Mouse (Mus musculus) liver, embryonic 14.5 days (tissue): ENCODE measurements around the gene Gnat3. TPM values are rescaled to one million over a fixed set of nuclear protein-coding genes. Genes with fewer than 3 reads are reported as not detected.

Experiments
- ATAC-seq: fragments of 200-750 bp; cut with Nextera tagmentation; 2 replicates; pipeline ENCODE4 v1.8.0; 2017; ENCODE audit warnings: moderate number of reproducible peaks, mild to moderate bottlenecking, moderate library complexity; ENCODE audit not compliant: insufficient read depth
- DNase-seq, 3 experiments: peaks; one replicate each; pipeline ENCODE4 v3.0.0-alpha.2; 2012 to 2013; ENCODE audit warnings: low read depth in 3 of 3, low spot score in 3 of 3
- H3K27ac ChIP-seq: fragments of 300-500 bp; sonication (generic); 2 replicates; pipeline ENCODE4 v1.5.1; 2014; ENCODE audit warnings: moderate library complexity, mild to moderate bottlenecking, control low read depth, inconsistent platforms
- H3K27me3 ChIP-seq: fragments of 300-500 bp; sonication (generic); 2 replicates; pipeline ENCODE4 v1.6.1; 2014; ENCODE audit warnings: mild to moderate bottlenecking, low read length, moderate library complexity; ENCODE audit not compliant: control insufficient read depth, insufficient read depth
- H3K36me3 ChIP-seq: fragments of 300-500 bp; sonication (generic); replicated peaks from 2 replicates; pipeline ENCODE4 v1.6.1; 2014; ENCODE audit warnings: low read depth; ENCODE audit not compliant: control insufficient read depth, insufficient read depth
- H3K4me1 ChIP-seq, 2 experiments: fragments of 200-500 bp in 1 of 2; fragments of 300-500 bp in 1 of 2; sonication (generic) in 1 of 2; replicated peaks; 2 replicates each; pipeline ENCODE4 v1.6.1; 2012 to 2014; ENCODE audit warnings: antibody characterized with exemption in 1 of 2, inconsistent platforms in 1 of 2, low read length in 1 of 2; ENCODE audit not compliant: control insufficient read depth in 2 of 2, insufficient read depth in 2 of 2
- H3K4me2 ChIP-seq: fragments of 300-500 bp; sonication (generic); 2 replicates; pipeline ENCODE4 v1.6.1; 2014; ENCODE audit warnings: low read depth, mild to moderate bottlenecking, control low read depth, moderate library complexity
- H3K4me3 ChIP-seq, 2 experiments: fragments of 200-500 bp in 1 of 2; fragments of 300-500 bp in 1 of 2; sonication (generic) in 1 of 2; 2 replicates each; pipeline ENCODE4 v1.5.1; 2012 to 2014; ENCODE audit warnings: low read depth in 2 of 2, low read length in 2 of 2, mild to moderate bottlenecking in 2 of 2, control low read depth in 1 of 2, inconsistent platforms in 1 of 2, moderate library complexity in 1 of 2; ENCODE audit not compliant: insufficient read depth in 1 of 2
- H3K9ac ChIP-seq: fragments of 300-500 bp; sonication (generic); replicated peaks from 2 replicates; pipeline ENCODE4 v1.6.1; 2014; ENCODE audit warnings: mild to moderate bottlenecking, control low read depth, moderate library complexity
- H3K9me3 ChIP-seq: fragments of 300-500 bp; sonication (generic); 2 replicates; pipeline ENCODE4 v1.6.1; 2016; ENCODE audit warnings: low read length, mixed read lengths; ENCODE audit not compliant: control insufficient read depth
- CTCF ChIP-seq: IDR thresholded peaks from 2 replicates; pipeline ENCODE4 v1.5.1; 2016; ENCODE audit warnings: antibody characterized with exemption, low read depth, control low read depth
- EP300 ChIP-seq: IDR thresholded peaks from 2 replicates; pipeline ENCODE4 v1.6.1; 2016; ENCODE audit warnings: antibody characterized with exemption, low read depth
- WGBS: fragments of 180-500 bp; shearing (Covaris S2); extraction: QIAGEN DNeasy Blood & Tissue Kit; methylation state at CpG from one replicate; pipeline ENCODE4 v1.1.7; 2014; ENCODE audit not compliant: insufficient replicate concordance; 5-methylcytosine and 5-hydroxymethylcytosine counted together
- polyA plus RNA-seq, 2 experiments: library from polyadenylated mRNA; depleted of rRNA in 1 of 2; stranded (reverse) in 1 of 2; unstranded in 1 of 2; fragments of >200 nt; fragmentation: Nextera tagmentation in 1 of 2; extraction: Ambion mirVana in 1 of 2; gene quantifications; 2 replicates each; pipeline versions ENCODE4 v1.2.1 to v1.2.3; 2012 to 2014

Gene Gnat3
- polyA plus RNA-seq, 2 experiments, result not detected

DNA sequence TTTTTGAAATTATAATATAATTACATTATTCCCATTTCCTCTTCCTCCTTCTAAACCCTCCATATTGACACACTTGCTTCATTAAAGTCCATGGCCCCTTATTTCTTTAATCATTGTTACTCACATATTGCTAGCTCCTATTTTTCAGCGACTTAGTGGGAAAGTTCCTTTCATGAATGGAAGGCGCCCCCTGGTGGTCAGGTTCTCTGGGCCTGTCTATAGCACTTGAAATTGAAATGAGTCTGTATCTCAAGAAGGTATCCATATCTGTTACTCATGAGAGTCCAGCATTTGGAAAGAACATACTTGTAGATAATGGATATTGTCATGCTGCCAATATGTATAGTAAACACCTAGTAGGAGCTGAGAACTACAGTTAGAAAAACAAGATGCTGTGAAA, 80.7 kb downstream of the Gnat3 start:
- H3K9me3 ChIP-seq, result no peaks in the 10 kb centered on the region
- H3K36me3 ChIP-seq, result no peaks in the 10 kb centered on the region
- no peak overlapping the region for H3K27ac ChIP-seq
- H3K9ac ChIP-seq, result no peak overlapping the region
- 7% methylated on average over 2 of the region's 2 CpGs for WGBS
- H3K4me3 ChIP-seq, result no peak overlapping the region
- no peaks in the 10 kb centered on the region for H3K27me3 ChIP-seq
- H3K4me1 ChIP-seq, result no peaks in the 10 kb centered on the region
- no peak overlapping the region for H3K4me2 ChIP-seq
- DNase-seq, result peak; percentile 27 to 41 (median 28)
- TF ChIP-seq EP300 (no peak), CTCF (peak; percentile 66)
- ATAC-seq, result no peak

DNA sequence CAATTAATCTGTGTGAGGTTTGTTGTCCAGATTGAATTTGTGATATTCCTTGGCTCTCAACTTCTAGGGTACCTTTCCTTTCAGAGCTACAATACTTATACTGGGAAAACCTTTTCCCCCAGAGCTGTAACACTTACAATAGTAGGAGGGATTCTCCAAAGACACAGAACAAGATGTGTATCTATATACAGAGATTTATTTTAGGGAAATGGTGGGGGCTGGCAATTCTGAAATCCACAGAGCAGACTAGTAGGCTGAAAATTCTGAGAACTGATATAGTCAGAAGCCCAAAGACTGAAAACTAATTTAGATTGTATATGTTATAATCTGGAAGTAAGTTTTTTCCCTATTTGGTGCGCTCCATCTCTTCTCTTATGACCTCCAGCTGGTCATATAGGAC, 86.5 kb downstream of the Gnat3 start:
- Histone ChIP-seq H3K9me3 (no peaks in the 10 kb centered on the region), H3K4me2 (no peak overlapping the region), H3K4me1 (no peaks in the 10 kb centered on the region), H3K4me3 (no peak overlapping the region), H3K36me3 (no peaks in the 10 kb centered on the region), H3K9ac (no peak overlapping the region), H3K27me3 (no peaks in the 10 kb centered on the region), H3K27ac (no peak overlapping the region)
- ATAC-seq (no peak), DNase-seq (no peak)
- 67% methylated on average over 1 of the region's 1 CpGs for WGBS
- TF ChIP-seq EP300 (no peak), CTCF (no peak)

DNA sequence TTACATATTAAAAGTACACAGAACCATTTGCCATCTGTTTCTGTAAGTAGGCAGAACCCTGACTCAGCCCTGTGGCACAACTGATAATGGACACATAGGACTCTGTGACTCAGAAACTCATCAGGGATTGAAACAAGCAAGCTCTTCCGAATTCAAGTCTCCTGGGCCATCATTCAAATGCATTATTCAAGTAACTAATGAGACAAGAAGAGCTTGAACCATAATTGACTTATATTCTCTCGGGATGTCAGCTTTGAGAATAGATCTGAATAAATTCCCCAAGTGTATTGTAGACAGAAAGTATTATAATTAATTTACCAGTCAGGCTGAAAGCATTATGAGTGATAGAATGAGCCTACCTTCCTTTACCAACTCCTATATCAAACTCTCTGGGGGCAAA, 93.0 kb downstream of the Gnat3 start:
- TF ChIP-seq EP300, result no peak
- no peak for TF ChIP-seq CTCF
- Histone ChIP-seq H3K4me1 (no peaks in the 10 kb centered on the region), H3K27me3 (no peaks in the 10 kb centered on the region), H3K4me2 (no peak overlapping the region), H3K4me3 (no peak overlapping the region), H3K36me3 (no peaks in the 10 kb centered on the region), H3K9ac (no peak overlapping the region), H3K27ac (no peak overlapping the region), H3K9me3 (no peaks in the 10 kb centered on the region)
- no peak for DNase-seq
- WGBS, result 43% methylated on average over 2 of the region's 2 CpGs
- no peak for ATAC-seq

Other genes with a start within 250 kb of the Gnat3 start
- 5.2 and 9.3 TPM in 2 replicates for gene Cd36, start 73.7 kb upstream of the Gnat3 start, polyA plus RNA-seq (2012; rRNA removed)
- gene Cd36, start 73.7 kb upstream of the Gnat3 start, polyA plus RNA-seq (2014; fragmentation: Nextera tagmentation; extraction: Ambion mirVana), result 23.0 and 25.9 TPM in 2 replicates